Mouse (Mus musculus): ENCODE data around the gene Igsf9. TPM values are rescaled to one million over a fixed set of nuclear protein-coding genes. Genes with fewer than 3 reads are reported as not detected.

Igsf9 gene
- 109 and 110 TPM in 2 replicates for polyA plus RNA-seq (2015; fragmentation: Nextera tagmentation; extraction: Ambion mirVana)

DNA sequence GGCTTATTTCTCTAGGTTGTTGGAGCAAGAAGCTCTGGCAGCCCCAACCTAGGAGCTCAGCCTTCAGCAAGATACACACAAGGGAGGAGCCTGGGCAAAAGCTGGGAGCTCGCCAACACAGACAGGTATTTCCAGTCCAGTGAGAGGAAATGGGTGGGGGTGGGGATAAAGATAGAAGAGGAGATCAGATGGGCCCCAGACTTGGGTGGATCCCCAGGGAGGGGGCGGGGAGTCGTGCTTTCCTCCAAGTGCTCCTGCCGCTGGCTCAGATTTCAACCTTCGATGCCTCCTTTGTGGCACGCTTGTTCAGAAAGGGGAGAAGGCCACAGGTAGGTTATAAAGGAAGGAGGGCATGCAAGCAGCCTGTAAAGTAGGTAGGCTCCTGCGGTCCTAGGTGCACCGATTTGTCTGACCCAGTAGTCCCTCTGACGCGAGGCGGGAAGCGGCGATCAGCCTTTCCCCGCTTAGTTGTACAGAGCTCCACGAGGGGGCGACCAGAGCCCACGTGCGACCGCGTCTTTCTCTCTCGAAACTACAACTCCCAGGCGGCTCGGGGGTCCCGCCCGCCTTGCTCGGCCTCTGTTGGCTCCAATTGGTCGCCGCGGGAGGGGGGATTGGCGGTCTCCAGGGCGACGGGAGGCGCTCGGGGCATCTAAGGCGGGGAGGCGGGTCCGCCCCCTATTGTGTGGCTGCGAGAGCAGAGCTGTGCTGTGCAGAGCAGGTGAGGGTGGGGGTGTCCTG lies at the start of gene Igsf9:
Igsf9 (plus strand) TSS at position 249 of the 741 bp plus-strand sequence.
- peak; percentile 94 for ATAC-seq

DNA sequence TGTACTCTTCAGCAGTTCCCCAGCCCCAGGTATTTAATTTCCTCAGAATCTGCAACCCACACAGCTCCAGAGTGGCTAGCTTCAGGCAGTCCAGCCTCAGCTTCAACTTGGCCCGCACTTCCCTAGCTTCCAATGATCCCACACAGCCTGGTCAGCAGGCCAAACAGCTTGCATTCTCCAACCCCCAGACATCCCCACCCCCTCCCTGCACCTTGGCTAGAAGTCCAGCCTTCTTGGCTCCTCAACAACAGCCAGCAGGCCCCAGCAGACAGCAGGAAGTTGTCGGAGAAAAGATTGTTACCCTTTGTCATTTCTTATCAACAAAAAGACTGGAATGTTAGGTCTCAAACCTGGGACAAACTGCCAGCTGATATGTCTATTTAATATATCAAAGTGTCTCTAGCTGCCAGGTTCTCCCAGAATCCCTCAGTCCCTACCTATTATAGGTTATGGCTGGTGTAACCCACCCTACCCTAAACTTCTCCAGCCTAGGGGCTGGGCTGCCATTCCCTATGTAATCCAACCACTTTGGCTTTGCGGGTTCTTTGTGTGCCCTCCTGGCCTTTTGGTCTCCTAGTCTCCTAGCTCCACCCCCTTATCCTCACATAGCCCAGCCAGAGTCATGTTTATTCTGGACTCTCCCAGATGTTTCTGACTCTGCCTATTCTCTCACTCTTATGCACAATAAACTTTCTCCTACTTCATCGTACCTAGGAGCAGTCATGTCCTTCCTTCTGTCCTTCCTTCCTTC lies 49.6 kb upstream of the Igsf9 start:
- H3K36me3 ChIP-seq (ENCODE audit: control insufficient read depth, insufficient read depth, low read length), result no peaks in the 10 kb centered on the region
- no peak overlapping the region for H3K4me3 ChIP-seq (ENCODE audit: low read length)
- peak overlapping the region; percentile 68 for H3K27ac ChIP-seq (ENCODE audit: low read length)
- H3K4me1 ChIP-seq (ENCODE audit: control insufficient read depth, insufficient read depth, low read length), result peaks cover 31% of the 10 kb centered on the region
- no peaks in the 10 kb centered on the region for H3K9me3 ChIP-seq (ENCODE audit: control insufficient read depth, low read length)
- WGBS, result 18% methylated on average over 4 of the region's 4 CpGs
- H3K4me2 ChIP-seq (ENCODE audit: low read depth, low read length), result no peak overlapping the region
- no peaks in the 10 kb centered on the region for H3K27me3 ChIP-seq (replicated peaks; ENCODE audit: control insufficient read depth, insufficient read depth, low read length)
- ATAC-seq, result peak; percentile 74
- no peak overlapping the region for H3K9ac ChIP-seq (ENCODE audit: low read depth, low read length)

More for the DNA sequence above, at the start of gene Igsf9:
- peak within 1 kb of the TSS; percentile 73 for H3K4me2 ChIP-seq (ENCODE audit: low read depth, low read length)
- WGBS, result under 1% methylated on average over 38 of the region's 38 CpGs
- H3K27ac ChIP-seq (ENCODE audit: low read length), result peak within 1 kb of the TSS; percentile 84
- peak within 1 kb of the TSS; percentile 63 for H3K4me3 ChIP-seq (ENCODE audit: low read length)
- no peaks in the 10 kb centered on the region for H3K27me3 ChIP-seq (replicated peaks; ENCODE audit: control insufficient read depth, insufficient read depth, low read length)
- peaks cover 31% of the 10 kb centered on the region for H3K4me1 ChIP-seq (ENCODE audit: control insufficient read depth, insufficient read depth, low read length)
- peak within 1 kb of the TSS; percentile 70 for H3K9ac ChIP-seq (ENCODE audit: low read depth, low read length)
- no peaks in the 10 kb centered on the region for H3K9me3 ChIP-seq (ENCODE audit: control insufficient read depth, low read length)
- H3K36me3 ChIP-seq (ENCODE audit: control insufficient read depth, insufficient read depth, low read length), result no peaks in the 10 kb centered on the region

DNA sequence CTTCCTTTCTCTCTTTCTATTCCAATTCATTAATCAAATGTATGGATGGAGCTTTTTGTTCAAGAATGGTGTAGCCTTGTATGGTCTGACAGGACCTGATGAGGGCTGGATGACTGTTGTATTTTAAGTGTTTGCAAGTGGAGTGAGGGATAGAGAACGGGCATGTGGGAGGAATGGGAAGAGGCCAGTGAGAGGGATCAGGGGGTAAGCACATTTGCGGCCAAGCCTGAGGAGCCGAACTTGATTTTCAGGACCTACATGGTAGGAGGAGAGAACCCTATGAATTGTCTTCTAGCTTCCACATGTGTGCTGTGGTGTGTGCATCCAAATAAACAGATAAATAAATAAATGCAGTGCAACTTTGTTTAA lies 49.0 kb upstream of the Igsf9 start:
- H3K4me3 ChIP-seq (ENCODE audit: low read length), result no peak overlapping the region
- WGBS, result 66% methylated on average over 3 of the region's 3 CpGs
- H3K36me3 ChIP-seq (ENCODE audit: control insufficient read depth, insufficient read depth, low read length), result no peaks in the 10 kb centered on the region
- peak overlapping the region; percentile 68 for H3K27ac ChIP-seq (ENCODE audit: low read length)
- ATAC-seq, result peak; percentile 6; the same call in 1 of the 2 replicates
- H3K9me3 ChIP-seq (ENCODE audit: control insufficient read depth, low read length), result no peaks in the 10 kb centered on the region
- H3K27me3 ChIP-seq (replicated peaks; ENCODE audit: control insufficient read depth, insufficient read depth, low read length), result no peaks in the 10 kb centered on the region
- peaks cover 31% of the 10 kb centered on the region for H3K4me1 ChIP-seq (ENCODE audit: control insufficient read depth, insufficient read depth, low read length)
- H3K4me2 ChIP-seq (ENCODE audit: low read depth, low read length), result peak overlapping the region; percentile 22; the same call in 1 of the 2 replicates
- no peak overlapping the region for H3K9ac ChIP-seq (ENCODE audit: low read depth, low read length)

DNA sequence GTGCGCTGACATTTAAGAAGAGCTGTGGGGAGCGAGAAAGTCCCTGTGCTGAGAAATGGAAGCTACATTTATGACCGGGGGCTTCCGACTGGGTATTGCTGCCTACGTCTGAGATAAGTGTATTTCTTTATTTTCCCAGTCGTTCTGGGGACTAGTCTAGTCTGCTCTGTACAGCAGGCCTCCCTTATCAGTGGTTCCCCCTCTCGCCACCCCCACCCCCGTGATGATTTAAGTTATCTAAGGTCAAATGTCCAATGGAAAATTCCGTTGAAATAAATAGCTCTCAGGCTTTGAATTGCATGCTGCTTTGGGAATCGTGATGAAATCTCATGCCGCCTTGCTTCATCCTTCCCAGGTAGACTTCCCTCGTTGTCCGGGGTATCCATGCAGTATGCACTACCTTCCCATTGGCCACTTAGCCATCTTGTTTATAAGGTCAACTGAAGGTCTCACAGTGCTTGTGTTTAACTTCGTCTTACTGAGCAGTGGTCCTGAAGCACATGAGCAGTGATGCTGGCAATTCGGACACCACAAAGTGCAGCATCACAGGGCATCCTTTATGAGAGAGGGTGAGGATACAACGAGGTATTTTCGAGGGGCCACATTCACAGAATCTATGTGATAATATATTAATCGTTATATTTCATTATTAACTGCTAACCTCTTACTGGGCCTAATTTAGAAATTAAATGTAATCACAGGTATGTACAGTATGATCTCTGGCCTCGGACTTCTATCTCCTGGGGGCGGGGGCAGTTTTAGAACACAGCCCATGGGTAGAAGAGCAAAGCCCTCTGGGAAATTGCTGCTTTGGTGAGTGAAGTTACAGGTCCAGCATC lies 48.4 kb upstream of the Igsf9 start:
- 59% methylated on average over 20 of the region's 20 CpGs for WGBS
- H3K9me3 ChIP-seq (ENCODE audit: control insufficient read depth, low read length), result no peaks in the 10 kb centered on the region

DNA sequence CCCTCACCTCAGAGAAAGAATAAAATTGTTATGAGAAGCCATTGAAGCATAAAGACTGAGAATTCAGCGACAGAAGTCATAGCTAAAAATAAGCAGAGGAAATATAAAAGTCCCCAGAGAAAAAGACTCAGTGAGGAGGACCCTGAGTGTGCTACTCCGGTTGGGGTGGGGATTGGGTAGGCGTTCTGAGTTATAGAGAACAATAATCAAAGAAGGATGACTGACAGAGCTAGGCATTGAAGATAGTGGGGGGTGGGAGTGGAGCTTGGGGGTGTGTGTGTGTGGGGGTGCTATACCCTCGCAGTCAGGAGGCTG lies 47.8 kb upstream of the Igsf9 start:
- H3K27ac ChIP-seq (ENCODE audit: low read length), result no peak overlapping the region

More for the DNA sequence above, 48.4 kb upstream of the Igsf9 start:
- Histone ChIP-seq H3K4me1 (ENCODE audit: control insufficient read depth, insufficient read depth, low read length) (peaks cover 31% of the 10 kb centered on the region), H3K36me3 (ENCODE audit: control insufficient read depth, insufficient read depth, low read length) (no peaks in the 10 kb centered on the region), H3K27me3 (replicated peaks; ENCODE audit: control insufficient read depth, insufficient read depth, low read length) (no peaks in the 10 kb centered on the region), H3K4me3 (ENCODE audit: low read length) (no peak overlapping the region), H3K27ac (ENCODE audit: low read length) (peak overlapping the region; percentile 68), H3K9ac (ENCODE audit: low read depth, low read length) (no peak overlapping the region), H3K4me2 (ENCODE audit: low read depth, low read length) (0 out of 2 replicates have a peak overlapping the region, but pooled peaks have one; percentile 22)
- peak; percentile 79 for ATAC-seq

DNA sequence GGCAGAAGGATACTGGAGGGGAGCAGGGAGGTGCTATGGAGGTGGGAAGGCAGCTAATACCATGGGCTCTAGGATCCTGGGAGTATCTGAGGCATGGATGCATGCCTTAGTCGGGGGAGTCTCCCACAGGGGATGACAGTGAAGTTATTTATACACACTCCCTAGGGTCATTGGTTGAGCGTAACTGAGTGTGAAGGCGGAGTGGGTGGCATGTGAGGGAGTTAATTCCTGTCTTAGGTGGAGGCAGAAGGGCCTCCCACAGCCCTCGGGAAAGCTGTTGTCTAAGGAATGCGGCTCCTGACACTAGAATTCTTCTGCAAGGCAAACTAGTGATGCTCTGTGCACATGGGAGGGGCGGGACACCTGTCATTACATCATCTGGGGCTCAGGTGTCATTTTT lies 44.8 kb upstream of the Igsf9 start:
- Histone ChIP-seq H3K27ac (ENCODE audit: low read length) (no peak overlapping the region), H3K27me3 (replicated peaks; ENCODE audit: control insufficient read depth, insufficient read depth, low read length) (no peaks in the 10 kb centered on the region), H3K4me2 (ENCODE audit: low read depth, low read length) (no peak overlapping the region), H3K4me3 (ENCODE audit: low read length) (no peak overlapping the region), H3K9ac (ENCODE audit: low read depth, low read length) (no peak overlapping the region), H3K9me3 (ENCODE audit: control insufficient read depth, low read length) (no peaks in the 10 kb centered on the region), H3K36me3 (ENCODE audit: control insufficient read depth, insufficient read depth, low read length) (no peaks in the 10 kb centered on the region), H3K4me1 (ENCODE audit: control insufficient read depth, insufficient read depth, low read length) (peaks cover 18% of the 10 kb centered on the region)
- 35% methylated on average over 6 of the region's 6 CpGs for WGBS
- ATAC-seq, result no peak

More for the DNA sequence above, 47.8 kb upstream of the Igsf9 start:
- peaks cover 29% of the 10 kb centered on the region for H3K4me1 ChIP-seq (ENCODE audit: control insufficient read depth, insufficient read depth, low read length)
- H3K4me2 ChIP-seq (ENCODE audit: low read depth, low read length), result no peak overlapping the region
- no peak for ATAC-seq
- WGBS, result 87% methylated on average over 4 of the region's 4 CpGs
- no peaks in the 10 kb centered on the region for H3K36me3 ChIP-seq (ENCODE audit: control insufficient read depth, insufficient read depth, low read length)
- no peak overlapping the region for H3K9ac ChIP-seq (ENCODE audit: low read depth, low read length)
- no peak overlapping the region for H3K4me3 ChIP-seq (ENCODE audit: low read length)
- H3K27me3 ChIP-seq (replicated peaks; ENCODE audit: control insufficient read depth, insufficient read depth, low read length), result no peaks in the 10 kb centered on the region
- H3K9me3 ChIP-seq (ENCODE audit: control insufficient read depth, low read length), result no peaks in the 10 kb centered on the region

DNA sequence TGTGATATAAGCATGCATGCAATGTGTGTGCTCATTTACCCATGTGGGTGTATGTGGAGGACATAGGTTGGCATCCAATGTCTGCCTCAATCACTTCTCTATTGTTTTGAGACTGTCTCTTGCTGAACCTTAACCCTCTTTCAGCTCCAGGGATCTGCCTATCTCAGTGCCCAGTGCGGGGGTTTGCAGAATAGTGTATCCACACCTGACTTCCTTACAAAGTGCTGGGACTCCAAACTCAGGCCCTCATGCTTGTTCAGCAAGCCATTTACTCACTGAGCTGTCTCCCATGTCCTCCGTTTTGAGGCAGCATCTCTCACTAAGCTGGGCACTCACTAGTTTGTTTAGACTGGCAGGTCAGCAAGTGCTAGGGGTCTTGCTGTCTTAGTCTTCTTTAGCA lies 43.0 kb upstream of the Igsf9 start:
- no peaks in the 10 kb centered on the region for H3K36me3 ChIP-seq (ENCODE audit: control insufficient read depth, insufficient read depth, low read length)
- H3K27ac ChIP-seq (ENCODE audit: low read length), result no peak overlapping the region
- H3K27me3 ChIP-seq (replicated peaks; ENCODE audit: control insufficient read depth, insufficient read depth, low read length), result no peaks in the 10 kb centered on the region
- WGBS, result 87% methylated on average over 2 of the region's 2 CpGs
- H3K4me1 ChIP-seq (ENCODE audit: control insufficient read depth, insufficient read depth, low read length), result 0 out of 2 replicates have a peak, but pooled peaks cover under 1% of the 10 kb centered on the region
- no peaks in the 10 kb centered on the region for H3K9me3 ChIP-seq (ENCODE audit: control insufficient read depth, low read length)
- no peak overlapping the region for H3K4me3 ChIP-seq (ENCODE audit: low read length)
- no peak overlapping the region for H3K9ac ChIP-seq (ENCODE audit: low read depth, low read length)
- no peak for ATAC-seq
- H3K4me2 ChIP-seq (ENCODE audit: low read depth, low read length), result no peak overlapping the region

DNA sequence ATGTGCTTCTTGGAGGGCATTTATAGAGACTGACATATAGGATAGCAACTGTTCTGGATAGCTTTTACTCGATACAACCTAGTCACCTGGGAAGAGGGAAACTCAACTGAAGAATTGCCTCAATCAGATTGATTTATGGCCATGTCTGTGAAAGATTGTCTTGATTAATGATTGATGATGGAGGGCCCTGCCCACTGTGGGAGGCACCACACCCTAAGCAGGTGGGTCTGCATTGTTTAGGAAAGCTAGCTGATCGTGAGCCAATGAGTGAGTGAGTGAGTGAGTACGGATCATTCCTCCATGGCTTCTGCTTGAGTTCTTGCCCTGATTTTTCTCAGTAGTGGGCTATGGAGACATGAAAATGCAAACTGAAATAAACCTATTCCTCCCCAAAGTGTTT lies 41.1 kb upstream of the Igsf9 start:
- 58% methylated on average over 3 of the region's 3 CpGs for WGBS
- Histone ChIP-seq H3K36me3 (ENCODE audit: control insufficient read depth, insufficient read depth, low read length) (no peaks in the 10 kb centered on the region), H3K4me2 (ENCODE audit: low read depth, low read length) (no peak overlapping the region), H3K4me3 (ENCODE audit: low read length) (no peak overlapping the region), H3K27ac (ENCODE audit: low read length) (no peak overlapping the region), H3K9ac (ENCODE audit: low read depth, low read length) (no peak overlapping the region), H3K9me3 (ENCODE audit: control insufficient read depth, low read length) (no peaks in the 10 kb centered on the region), H3K27me3 (replicated peaks; ENCODE audit: control insufficient read depth, insufficient read depth, low read length) (no peaks in the 10 kb centered on the region), H3K4me1 (ENCODE audit: control insufficient read depth, insufficient read depth, low read length) (no peaks in the 10 kb centered on the region)
- ATAC-seq, result peak; percentile 86

DNA sequence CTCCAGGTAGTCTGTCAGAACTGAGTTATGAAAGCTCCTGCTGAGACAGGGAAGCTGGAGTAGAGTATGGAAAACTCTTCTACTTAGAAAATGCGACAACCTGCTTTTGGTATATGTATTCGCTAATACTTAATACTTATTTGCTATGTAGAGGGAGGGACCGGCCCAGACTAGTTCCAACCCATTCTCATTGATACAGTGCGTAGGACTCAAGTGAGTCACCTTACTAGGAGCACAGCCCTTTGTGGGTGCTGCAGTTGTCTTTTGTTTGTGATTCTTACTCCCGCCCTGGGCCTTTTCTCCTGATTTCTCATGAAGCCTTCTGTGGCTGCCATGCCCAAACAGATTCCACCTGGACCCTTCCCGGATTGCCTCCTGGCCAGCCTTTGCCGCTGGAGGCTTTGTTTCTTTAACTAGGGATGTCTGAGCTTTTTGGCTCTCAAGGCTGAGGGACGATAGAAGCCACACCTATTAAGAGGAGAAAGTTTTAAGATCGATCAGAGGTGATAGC lies 39.6 kb upstream of the Igsf9 start:
- no peaks in the 10 kb centered on the region for H3K9me3 ChIP-seq (ENCODE audit: control insufficient read depth, low read length)
- 86% methylated on average over 9 of the region's 9 CpGs for WGBS
- H3K4me2 ChIP-seq (ENCODE audit: low read depth, low read length), result no peak overlapping the region
- H3K27me3 ChIP-seq (replicated peaks; ENCODE audit: control insufficient read depth, insufficient read depth, low read length), result no peaks in the 10 kb centered on the region
- H3K36me3 ChIP-seq (ENCODE audit: control insufficient read depth, insufficient read depth, low read length), result no peaks in the 10 kb centered on the region
- no peak overlapping the region for H3K9ac ChIP-seq (ENCODE audit: low read depth, low read length)
- no peak overlapping the region for H3K27ac ChIP-seq (ENCODE audit: low read length)
- no peak for ATAC-seq
- no peaks in the 10 kb centered on the region for H3K4me1 ChIP-seq (ENCODE audit: control insufficient read depth, insufficient read depth, low read length)
- no peak overlapping the region for H3K4me3 ChIP-seq (ENCODE audit: low read length)

Data from intestine, embryonic 16.5 days (tissue).